Mouse (Mus musculus): ENCODE measurements at regions not wholly inside any gene's neighbourhood (a gene's known extent, or its start where the extent isn't known, plus 50 kb on each side); places are given as distances from the start of the nearest gene placed in this dataset.

DNA sequence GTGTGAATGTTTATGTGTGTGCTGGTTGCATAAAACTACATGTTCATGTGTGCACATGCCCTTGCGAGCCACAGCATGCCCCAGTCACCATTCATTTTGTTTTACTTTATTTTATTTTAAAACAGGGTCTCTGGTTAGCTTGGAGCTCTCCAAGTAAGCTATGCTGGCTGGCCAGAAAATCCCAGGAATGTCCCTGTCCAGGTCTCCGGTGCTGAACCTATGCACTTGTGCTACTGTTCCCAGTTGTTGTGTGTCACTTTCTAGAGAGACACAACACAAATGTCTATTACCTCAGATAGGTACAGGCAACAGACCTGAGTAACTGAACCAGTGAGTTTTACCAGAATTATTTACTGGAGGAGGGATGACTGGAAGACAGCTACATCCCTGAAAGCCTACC, 530.4 kb upstream of the Castor2 start:
- in situ Hi-C loops (cut with MboI, MseI): no loop called here

DNA sequence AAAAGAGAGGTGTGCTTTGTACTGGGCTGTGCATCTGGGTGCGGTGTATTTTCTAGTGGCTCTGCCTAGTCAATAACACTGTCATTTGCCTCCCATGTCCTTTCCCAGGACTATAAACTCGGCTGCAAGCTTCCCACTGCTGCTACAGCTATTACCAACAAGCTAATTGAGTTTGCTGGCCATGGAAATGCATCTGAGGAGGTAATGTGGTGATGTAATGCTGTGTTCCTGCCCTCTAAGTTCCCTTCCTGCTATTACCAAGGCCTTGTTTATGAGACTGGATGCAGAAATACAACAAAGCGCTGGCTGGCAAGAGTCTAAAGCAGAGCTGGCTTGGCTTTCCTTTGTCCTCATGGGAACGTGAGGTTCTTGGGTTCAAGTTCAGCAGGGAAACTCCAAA, 533.0 kb upstream of the Castor2 start:
- in situ Hi-C loops (cut with MboI, MseI): no loop called here

DNA sequence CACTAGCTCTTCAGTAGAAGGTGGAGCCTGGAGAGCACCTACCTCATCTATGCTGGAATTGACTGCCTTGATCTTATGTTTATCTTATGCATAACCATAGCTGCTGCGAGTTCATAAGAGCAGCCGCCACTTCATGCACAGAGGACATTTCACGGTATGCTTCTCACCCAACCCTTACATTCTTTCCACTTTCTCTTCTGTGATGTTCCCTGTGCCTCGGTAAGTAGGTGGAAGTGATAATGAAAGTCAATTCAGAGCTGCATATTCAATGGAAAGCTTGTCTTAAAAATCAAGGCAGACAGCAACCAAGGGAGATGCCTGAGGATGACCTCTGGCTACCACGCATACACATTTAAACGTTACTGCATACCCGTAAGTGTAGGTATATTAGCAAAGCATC, 548.9 kb upstream of the Castor2 start:
- in situ Hi-C loops (cut with MboI, MseI): no loop called here

DNA sequence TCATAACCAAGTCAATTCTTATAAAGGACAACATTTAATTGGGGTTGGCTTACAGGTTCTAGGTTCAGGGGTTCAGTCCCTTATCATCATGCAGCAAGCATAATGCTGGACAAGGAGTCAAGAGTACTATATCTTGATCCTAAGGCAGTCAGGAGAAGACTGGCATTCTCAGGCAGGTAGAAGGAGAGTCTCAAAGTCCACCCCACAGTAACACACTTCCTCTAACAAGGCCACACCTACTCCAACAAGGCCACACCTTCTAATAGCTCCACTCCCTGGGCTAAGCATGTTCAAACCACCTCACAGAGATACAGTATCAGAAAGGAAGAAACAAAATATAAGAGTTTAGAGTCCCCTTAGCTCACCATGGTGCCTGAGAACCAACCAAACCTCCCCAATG, 557.3 kb upstream of the Castor2 start:
- in situ Hi-C loops (cut with MboI, MseI): no loop called here

DNA sequence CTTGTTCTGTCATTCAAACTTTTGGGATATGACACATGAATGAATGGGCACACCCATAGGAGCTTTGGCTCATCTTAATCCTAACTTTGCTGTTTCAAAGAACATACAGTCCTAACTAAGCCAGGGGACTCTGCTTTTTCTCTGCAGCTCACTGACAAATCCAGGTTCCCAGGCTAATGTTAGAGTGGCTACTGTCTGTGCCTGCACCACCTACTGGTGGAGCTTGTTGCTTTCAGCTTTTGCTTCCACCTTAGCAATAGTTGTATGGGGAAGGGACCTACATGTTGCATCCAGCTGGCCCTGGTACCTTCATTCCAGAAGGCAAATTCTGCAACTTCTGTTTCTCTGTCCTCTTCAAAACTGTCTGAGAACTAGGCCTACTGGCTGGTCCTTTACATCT, 566.8 kb upstream of the Castor2 start:
- in situ Hi-C loops (cut with MboI, MseI): no loop called here

DNA sequence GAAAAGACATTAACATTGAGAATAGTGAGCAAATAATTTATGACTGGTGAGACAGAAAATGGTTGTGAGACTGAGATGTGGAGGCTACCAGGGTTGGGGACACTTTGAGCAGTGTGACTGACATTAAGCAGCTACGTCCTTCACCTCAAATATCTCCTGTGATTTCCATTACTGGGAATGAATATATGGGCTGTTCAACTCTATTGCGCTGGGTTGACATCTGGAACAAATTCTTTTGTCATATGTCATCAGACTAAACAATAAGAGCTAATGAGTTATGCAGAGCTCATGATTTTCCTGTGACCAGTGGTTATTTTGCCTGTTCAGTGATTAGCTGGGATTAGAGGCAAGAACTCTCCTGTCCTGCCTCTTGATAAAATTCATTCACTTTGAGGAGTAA, 593.9 kb upstream of the Castor2 start:
- in situ Hi-C loops (cut with MboI, MseI): no loop called here

DNA sequence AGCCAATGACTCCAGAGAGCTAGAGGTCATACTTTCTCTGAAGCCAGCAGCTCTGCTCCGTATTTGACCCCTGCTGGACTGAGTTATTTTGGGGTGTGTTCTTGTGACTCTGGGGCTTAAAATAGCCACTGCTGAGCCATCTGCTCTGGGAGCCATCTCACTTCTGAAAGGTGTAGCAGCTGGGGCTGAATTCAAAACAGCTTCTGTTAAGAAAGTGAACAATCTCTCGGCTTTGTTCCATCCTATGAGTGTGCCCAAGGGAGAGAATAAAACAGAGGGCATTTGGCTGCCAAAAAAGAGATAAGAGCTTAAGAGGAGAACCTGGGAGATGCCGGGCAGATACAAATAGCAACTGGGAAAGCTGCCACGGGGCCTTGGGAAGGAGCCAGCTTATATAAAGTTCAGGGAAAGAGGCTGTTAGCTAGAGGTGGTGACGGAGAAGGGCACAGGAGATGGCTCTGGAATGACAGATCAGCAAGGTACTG, 611.7 kb upstream of the Castor2 start:
- in situ Hi-C loops (cut with MboI, MseI): no loop called here

DNA sequence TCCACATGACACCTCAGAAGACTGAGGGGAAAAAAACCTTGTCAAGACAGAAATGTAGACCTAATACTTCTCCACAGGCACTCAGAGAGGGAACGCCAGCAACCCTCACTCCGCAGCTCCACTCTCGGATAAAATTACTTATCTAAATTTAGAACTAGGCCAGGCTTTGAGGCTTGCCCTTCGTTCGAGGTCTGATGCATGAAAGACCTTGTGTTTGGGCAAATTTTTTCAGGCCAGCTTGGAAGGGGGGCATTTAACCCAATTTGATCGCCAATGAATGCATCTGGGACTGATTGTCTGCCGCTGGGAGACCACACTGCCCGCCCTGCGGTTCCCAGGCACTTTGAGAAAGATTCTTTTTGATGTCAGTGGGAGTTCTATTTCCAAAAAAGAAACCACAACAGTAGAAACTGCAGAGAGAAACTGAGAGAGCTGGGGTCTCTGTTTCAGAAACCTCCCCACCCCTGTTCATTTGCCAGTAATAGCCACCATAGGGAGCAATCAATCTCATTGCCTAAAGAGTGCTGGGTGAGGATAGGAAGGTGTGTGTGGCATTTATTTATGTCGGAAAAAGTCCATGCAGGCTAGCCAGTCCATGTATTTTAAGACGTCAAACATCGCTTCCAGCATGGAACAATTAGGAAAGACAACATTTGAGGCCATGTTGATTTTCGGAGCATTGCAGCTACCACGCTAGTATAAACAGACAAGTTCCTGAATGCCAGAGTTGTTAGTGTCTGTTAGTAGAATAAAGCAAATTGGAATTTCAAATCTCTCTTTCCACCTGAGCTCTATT, 617.0 kb upstream of the Castor2 start:
- in situ Hi-C loops (cut with MboI, MseI): no loop called here

DNA sequence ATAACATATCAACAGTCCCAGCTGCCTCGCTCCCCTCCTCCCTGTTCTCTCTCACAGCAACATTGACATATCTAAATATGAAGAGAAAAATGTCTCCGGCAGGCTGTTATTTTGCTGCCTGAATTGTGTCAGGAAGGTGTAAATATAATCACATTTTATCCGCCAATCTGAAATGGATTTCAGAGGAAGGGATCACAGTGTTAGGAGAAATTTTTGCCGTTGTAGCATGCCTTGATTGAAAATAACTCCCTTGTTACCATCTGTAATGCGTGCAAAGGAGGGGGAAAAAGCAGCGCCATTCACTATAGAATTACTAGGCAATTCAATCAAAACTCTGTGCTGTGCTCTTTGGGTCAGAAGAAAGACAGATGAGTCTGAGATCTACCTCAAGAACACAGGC, 620.3 kb upstream of the Castor2 start:
- in situ Hi-C loops (cut with MboI, MseI): no loop called here

DNA sequence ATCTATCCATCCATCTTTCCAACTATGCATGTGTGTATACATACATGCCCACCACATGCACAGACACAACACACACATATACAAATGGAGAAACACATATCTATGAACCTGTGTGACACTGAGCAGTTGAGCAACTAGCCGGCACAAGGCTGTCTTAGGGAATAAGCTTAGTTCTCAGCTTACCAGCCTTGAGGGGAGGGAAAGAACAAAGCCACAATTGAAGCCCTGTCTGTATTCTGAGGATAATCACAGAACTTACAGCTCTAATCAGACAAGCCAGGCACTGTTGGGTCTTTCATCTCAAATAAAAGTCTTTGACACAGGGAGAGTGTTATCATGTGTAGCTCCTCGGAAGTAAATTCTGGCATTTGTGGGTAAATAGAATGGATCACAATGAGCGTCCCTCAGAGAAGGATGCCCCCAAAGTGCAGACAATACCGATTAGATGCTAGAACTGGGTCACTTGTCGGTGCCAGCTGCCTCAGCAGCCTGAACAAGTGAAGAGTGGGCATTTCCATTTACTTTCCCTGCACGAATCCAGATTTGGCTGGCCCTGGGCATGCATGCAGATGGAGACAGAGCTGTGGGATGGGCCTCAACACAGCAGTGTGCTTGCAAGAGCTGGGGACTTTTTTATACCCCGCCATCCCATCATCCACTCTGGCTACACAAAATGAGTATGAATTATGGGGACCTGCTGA, 646.0 kb upstream of the Castor2 start:
- in situ Hi-C loops (cut with MboI, MseI): no loop called here

DNA sequence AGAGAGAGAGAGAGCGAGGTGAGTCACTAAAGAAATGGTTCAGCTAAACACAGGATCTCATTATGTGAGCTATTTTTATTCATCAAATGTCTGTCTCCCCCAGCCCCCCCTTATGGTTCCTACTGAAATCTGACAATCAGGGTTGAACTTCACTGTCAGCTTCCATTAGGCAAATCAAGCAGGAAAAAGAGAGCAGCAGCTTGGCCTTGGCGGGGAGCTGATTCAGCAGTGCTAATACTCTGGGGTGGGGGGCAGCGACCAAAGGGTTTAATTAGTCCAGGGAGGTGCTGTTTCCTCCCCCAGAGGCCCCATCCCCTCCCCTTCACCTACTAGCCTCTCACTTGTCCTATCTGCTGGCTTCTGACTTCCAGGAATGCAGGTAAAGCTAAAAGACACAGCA, 649.6 kb upstream of the Castor2 start:
- in situ Hi-C loops (cut with MboI, MseI): no loop called here

DNA sequence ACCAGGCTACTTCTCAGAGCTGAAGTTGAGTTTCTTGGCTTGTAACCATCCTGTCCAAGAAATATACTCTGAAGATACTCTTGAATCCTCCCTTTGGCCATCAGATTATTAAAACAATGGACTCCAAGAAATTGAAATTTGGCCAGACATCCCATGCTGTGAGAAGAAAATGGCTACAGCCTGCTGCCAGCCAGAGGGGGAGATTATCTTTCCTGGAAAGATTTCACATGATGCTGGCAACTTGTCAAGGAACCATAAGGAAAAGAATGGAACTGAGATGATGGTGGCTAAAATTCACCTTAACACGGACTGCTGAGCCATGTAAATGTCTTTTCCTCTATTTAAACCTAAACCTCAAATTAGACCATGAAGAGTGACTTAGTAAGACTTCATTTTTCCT, 698.7 kb upstream of the Castor2 start:
- in situ Hi-C loops (cut with MboI, MseI): no loop called here

DNA sequence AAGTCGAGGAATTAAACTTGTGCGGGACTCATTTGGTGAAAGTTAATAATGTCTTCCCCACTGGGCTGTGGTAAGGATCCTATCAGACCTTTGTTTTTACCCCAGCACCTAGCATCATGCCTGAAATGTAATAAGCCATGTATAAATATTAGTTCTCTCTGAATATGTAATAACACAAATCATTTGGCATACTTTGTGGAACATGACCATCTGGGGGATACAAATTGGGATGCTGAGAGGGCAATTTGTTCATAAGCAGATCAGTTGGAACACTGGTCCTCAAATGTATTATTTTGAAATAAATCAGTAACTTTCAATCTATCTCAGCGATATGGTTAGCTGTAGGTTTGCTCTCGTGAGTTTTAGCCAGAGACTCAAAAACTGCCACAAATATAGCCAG, 709.6 kb upstream of the Castor2 start:
- in situ Hi-C loops (cut with MboI, MseI): no loop called here

DNA sequence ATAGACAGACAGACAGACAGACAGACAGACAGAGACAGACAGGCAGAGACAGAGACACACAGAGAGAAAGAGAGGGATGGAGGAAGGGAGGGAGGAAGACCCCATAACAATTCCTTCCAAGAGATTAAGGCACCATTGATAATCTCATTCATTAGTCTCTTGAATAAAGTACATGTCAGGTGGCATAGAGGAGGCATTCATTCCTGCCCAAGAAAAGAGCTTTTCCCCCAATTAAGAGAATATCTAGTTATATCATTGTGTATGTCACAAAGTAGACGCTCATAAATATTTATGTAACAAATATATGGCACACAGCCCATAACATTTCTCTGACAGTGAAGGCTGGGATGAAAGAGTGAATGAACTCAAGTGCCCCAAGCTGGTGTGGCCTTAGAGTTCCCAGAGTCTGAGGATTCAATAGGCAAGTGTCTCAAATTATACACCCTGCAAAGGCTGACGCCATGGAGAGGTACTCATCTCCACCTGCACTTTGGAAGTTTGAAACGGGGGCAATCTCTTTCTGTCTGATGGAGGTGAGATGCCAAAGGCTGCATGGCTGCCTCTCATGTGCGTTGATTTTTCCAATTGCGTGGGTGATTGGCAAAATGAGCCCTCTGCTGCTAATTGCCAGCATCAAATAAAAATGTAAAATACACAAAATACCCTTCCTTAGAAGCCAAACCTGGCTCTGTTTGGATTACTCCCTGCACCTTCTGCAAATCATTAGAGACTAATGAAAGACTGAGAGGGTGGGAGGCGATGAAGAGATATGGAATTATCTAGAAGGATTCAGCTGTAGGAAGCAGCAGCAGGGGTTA, 710.3 kb upstream of the Castor2 start:
- in situ Hi-C loops (cut with MboI, MseI): no loop called here

DNA sequence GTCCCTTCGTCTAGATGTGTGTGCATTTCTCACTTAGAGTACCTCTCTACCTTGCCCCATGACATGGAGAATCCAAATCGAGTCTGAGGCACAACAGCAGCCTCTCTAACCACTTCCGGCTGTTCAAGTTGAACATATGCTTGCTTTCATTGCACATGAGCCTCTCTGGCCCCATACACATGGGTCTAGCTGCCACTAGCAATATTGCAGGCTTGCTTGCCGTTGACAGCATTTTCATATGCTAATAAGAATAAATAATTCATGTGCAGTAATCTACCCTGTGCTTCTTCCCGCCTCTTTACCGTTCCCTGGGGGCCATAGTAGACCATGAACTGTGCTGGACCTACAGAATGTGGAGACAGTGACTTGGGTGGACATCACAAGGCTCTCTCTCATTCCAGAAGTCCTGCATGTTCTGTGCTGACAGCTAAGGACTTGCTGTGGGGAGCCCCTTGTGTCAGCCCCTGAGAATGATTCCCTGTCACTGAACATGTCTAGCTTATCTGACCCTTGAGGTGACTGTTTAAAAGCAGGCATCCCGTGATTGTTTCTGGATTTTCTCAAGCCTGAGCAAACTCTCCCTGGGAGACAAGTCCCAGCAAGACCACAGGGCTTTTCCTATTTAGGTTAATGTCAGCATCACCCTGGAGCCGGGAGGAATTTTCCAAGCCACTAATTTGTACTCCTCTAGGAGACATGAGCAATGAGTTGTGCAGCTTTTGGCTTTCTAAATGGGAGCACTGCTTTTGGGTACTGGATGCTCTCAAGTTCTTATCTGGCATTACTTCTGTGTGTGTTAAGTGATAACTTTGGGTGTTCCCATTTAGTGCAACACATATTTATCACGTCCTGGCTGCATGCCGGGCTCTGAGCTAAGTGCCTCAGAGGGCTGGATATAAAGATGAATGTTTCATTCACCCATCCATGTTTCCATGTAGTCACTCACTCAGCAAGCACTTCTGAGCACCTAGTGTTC, 713.8 kb upstream of the Castor2 start:
- in situ Hi-C loops (cut with MboI, MseI): no loop called here

DNA sequence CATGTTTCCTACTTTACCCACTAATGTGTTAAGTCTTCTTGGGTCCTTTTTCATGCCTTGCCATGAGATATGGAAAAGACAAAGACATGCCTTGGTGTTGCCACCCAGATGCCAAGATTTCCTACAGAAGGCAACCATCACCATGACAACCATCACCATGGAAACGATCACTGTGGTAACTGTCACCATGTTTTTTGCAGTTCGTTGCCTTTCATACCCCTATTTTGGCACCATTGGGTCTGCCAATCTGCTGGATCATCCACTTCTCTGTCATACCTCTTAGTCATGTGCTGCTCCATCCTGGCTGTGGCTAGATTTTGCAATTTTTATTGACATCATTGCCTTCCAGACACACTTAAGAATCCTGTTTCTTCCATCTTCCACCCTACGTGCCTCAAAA, 733.7 kb upstream of the Castor2 start:
- in situ Hi-C loops (cut with MboI, MseI): no loop called here

DNA sequence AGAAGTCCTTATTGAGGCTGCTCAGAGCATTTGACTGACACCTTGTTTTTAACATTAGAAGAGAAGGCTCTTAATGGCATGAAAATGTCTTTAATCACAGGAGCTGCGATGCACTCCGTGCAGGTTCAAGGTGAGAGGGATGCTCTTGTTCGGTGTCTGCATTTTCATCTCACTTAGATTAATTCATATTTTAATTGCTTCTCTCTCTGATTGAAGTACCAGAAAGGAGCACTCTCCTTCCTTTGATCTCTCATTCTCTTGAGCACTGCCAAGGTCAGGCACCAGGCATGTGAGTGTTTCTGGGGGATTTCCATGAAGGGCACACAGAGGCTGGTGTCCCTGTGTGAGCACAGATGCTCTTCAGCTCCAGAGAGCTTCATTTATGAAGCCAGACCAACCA, 752.0 kb upstream of the Castor2 start:
- in situ Hi-C loops (cut with MboI, MseI): no loop called here

DNA sequence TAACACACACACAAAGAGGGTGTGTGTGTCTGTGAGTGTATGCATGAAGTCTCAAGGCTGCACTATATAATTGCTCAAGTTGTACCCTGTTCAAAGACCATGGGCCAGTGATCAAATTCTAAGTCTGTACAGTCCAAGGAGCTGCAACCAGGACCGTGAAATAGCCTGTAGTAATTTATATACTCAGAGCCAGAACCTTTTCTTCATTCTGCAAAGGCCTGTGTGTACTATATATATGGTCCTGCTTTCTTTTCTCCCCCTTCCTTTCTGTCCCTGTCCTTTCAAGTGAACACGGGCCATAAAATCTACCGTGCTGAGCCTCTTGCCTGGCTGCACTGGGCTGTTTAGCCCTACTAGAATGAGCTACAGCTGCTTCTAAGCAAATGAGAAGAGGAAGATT, 757.5 kb upstream of the Castor2 start:
- in situ Hi-C loops (cut with MboI, MseI): no loop called here

DNA sequence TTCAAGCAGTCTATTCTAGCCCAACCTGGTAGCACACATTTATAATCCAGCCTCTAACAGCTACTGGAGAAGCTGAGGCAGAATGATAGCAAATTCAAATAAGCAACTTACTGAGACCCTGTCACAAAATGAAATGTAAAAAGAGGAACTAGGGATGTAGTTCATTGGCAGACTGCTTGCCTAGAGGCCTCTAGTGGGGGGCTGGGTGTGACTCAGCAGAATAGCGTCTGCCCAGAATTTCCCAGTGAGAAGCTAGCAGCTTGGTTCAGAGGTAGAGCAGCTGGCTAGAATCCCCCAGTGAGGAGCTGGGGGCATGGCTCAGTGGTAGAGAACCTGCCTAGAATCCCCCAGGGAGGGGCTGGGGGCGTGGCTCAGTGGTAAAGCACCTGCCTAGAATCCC, 777.5 kb upstream of the Auts2 start:
- in situ Hi-C loops (cut with MboI, MseI): no loop called here

DNA sequence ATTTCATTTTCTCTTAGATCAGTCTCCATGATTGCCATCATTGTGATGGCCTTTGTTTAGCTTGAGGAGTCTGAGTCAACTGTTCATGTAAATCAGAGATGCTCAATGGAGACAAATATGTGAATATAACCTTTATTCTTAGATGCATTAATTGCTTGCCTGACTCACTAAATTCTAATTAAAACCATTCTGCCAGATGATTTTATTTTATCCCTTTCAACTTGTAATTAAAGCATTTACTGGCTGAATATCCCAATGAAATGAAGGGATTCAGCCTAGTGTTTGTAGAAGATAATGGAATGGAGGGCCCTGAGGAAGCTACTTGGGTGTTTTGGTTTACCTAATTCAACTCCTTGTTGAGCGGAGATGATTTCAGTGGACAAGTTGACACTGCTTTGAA, 777.1 kb upstream of the Auts2 start:
- in situ Hi-C loops (cut with MboI, MseI): no loop called here

DNA sequence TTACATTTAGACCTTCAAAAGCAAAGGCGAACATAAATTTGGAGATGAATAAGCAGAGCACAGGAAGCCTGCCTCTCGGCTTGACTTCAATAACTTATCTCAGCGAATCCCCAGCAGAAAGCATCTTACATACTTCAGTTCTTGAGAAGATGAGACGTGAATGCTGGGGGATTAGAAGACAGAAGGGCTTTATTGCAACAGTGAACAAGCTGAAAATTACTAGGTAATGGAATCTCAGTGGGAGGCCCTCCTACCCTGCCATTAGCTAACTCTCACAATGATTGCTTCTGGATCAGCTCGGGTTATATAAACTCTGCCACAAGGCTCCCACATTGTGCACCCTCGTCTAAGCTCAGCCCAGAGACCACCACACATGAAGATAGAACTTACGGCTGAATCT, 770.9 kb upstream of the Auts2 start:
- in situ Hi-C loops (cut with MboI, MseI): no loop called here
